Mouse (Mus musculus): ENCODE measurements around the gene Amelx.

DNA sequence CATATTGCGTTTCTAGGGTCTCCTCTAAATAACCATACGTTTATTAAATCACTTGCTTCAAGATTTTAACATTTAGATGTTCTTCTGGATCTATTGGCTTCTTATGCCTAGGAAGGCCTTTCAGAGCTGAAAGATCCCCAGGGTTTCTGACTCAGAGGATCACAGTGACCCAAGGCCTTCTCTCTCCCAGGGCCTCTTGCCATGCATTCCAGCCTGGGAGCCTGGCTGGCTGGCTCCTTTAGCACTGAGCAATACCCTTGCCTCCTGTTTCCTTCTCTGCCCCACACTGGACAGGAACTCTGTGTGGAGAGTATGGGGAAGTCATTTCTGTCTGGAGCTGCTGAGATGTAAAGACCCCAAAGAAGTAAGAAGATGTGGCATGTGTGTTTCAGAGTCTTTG, 16.0 kb downstream of the Amelx start:
- TF ChIP-seq CTCF (IDR thresholded peaks at IDR 0.05; ENCODE audit: borderline replicate concordance, insufficient read depth, low read depth, low read length): no peak
- TF ChIP-seq POLR2A (IDR thresholded peaks at IDR 0.05; ENCODE audit: borderline replicate concordance, insufficient read depth, low read length): no peak
